10 mouse cellular contexts compared by ENCODE assay signal in genomic region chr13:114680379-114680733, GRCm38 (mm10).
DNase-seq lines count a peak whose midpoint lies in the region; ATAC-seq lines count a peak whose summit lies in the region.
"Had no signal": no experiment of that assay in that cellular context is flagged by ENCODE, and none has a peak within 500 bp of the region (broad histone marks: within the 10 kb centered on the region; RNA-seq: fewer than 3 reads in every experiment).

No protein-coding gene starts in this region.

- ATAC-seq in erythroid progenitor cell, adult 5-6 weeks (replicated peaks; ENCODE audit: low FRiP score, poor library complexity, severe bottlenecking): 0 out of 2 replicates have a peak, but pooled peaks have one; percentile 26
- ATAC-seq: forebrain, embryonic 13.5 days had no signal

- peak; percentile 5 for DNase-seq in adrenal gland, adult 2 months
- no peak for DNase-seq in adrenal gland, adult (ENCODE audit: inconsistent age in 2 of 2, low spot score in 1 of 2)
- peak; percentile 47 to 65 for DNase-seq in kidney, postnatal 4 days
- peak; percentile 60 for DNase-seq in lung, postnatal 25 days (ENCODE audit: low spot score)
- DNase-seq in right cerebral cortex, postnatal 36 days (ENCODE audit: low spot score in 2 of 2): no peak
- no peak for DNase-seq in adipocyte (ENCODE audit: low spot score)
- DNase-seq in cerebellum, adult 11-12 months: no peak
- DNase-seq: heart, postnatal 14 days had no signal

Comparison
In these comparisons a context has a peak if more than half of its experiments do, and no peak if none do; other contexts are left out.
1. DNase-seq: peak in adrenal gland, adult 2 months (single experiment), kidney, postnatal 4 days (2 of 2) and lung, postnatal 25 days (single experiment); none in adrenal gland, adult (0 of 2), right cerebral cortex, postnatal 36 days (0 of 2), adipocyte (single experiment) and cerebellum, adult 11-12 months (single experiment).